Mouse (Mus musculus): ENCODE measurements at regions not wholly inside any gene's neighbourhood (a gene's known extent, or its start where the extent isn't known, plus 50 kb on each side); places are given as distances from the start of the nearest gene placed in this dataset.
"Not testable (repeated sequence)": the region's sequence is repeated elsewhere in the genome, so short reads cannot be mapped to it uniquely, and the experiment has no call there.

GRCm38 (mm10) chrX:92981141-92981540 is 305.1 kb upstream of the Arx start:
- no peak for DNase-seq (ENCODE audit: low read depth, low spot score)

GRCm38 (mm10) chrX:93002236-93002976 is 283.8 kb upstream of the Arx start:
- no peak for DNase-seq (ENCODE audit: low read depth, low spot score)

- DNase-seq (ENCODE audit: low read depth, low spot score), result no peak
These were observed 279.6 kb upstream of the Arx start for GRCm38 (mm10) chrX:93006681-93007080.

- DNase-seq (ENCODE audit: low read depth, low spot score), result no peak
These were observed 274.7 kb upstream of the Arx start for GRCm38 (mm10) chrX:93011578-93011977.

- DNase-seq (ENCODE audit: low read depth, low spot score), result no peak
These were observed 269.9 kb upstream of the Arx start for GRCm38 (mm10) chrX:93016391-93016790.

GRCm38 (mm10) chrX:93041096-93041495 is 245.1 kb upstream of the Arx start:
- DNase-seq (ENCODE audit: low read depth, low spot score), result no peak

GRCm38 (mm10) chrX:93042736-93043135 is 243.5 kb upstream of the Arx start:
- DNase-seq (ENCODE audit: low read depth, low spot score), result peak; percentile 6

- no peak for DNase-seq (ENCODE audit: low read depth, low spot score)
These were observed 237.1 kb upstream of the Arx start for GRCm38 (mm10) chrX:93048967-93049754.

- DNase-seq (ENCODE audit: low read depth, low spot score), result no peak
These were observed 236.5 kb upstream of the Arx start for GRCm38 (mm10) chrX:93049755-93050143.

- DNase-seq (ENCODE audit: low read depth, low spot score), result no peak
These were observed 226.7 kb upstream of the Arx start for GRCm38 (mm10) chrX:93059533-93059932.

- DNase-seq (ENCODE audit: low read depth, low spot score), result no peak
These were observed 217.4 kb upstream of the Arx start for GRCm38 (mm10) chrX:93068884-93069283.

GRCm38 (mm10) chrX:93069569-93070289 is 216.5 kb upstream of the Arx start:
- DNase-seq (ENCODE audit: low read depth, low spot score), result peak; percentile 63

GRCm38 (mm10) chrX:93070290-93070611 is 216.0 kb upstream of the Arx start:
- DNase-seq (ENCODE audit: low read depth, low spot score), result no peak

GRCm38 (mm10) chrX:93088976-93089375 is 197.3 kb upstream of the Arx start:
- DNase-seq (ENCODE audit: low read depth, low spot score), result peak; percentile 34

GRCm38 (mm10) chrX:93097551-93097950 is 188.7 kb upstream of the Arx start:
- peak; percentile 55 for DNase-seq (ENCODE audit: low read depth, low spot score)

GRCm38 (mm10) chrX:93107930-93108567 is 178.2 kb upstream of the Arx start:
- no peak for DNase-seq (ENCODE audit: low read depth, low spot score)

GRCm38 (mm10) chrX:93154367-93154766 is 131.9 kb upstream of the Arx start:
- DNase-seq (ENCODE audit: low read depth, low spot score), result not testable (repeated sequence)

- no peak for DNase-seq (ENCODE audit: low read depth, low spot score)
These were observed 127.1 kb upstream of the Arx start for GRCm38 (mm10) chrX:93159105-93159504.

GRCm38 (mm10) chrX:93160956-93161355 is 125.3 kb upstream of the Arx start:
- no peak for DNase-seq (ENCODE audit: low read depth, low spot score)
